Mouse (Mus musculus) spleen, postnatal 4 days (tissue): ENCODE data around the gene F2rl1.
"Not testable (repeated sequence)": the region's sequence is repeated elsewhere in the genome, so short reads cannot be mapped to it uniquely, and the experiment has no call there.

Experiments
- DNase-seq, 2 experiments: peaks; one replicate each; pipeline ENCODE4 v3.0.0; 2022; ENCODE audit warnings: low spot score in 2 of 2

Gene F2rl1

DNA sequence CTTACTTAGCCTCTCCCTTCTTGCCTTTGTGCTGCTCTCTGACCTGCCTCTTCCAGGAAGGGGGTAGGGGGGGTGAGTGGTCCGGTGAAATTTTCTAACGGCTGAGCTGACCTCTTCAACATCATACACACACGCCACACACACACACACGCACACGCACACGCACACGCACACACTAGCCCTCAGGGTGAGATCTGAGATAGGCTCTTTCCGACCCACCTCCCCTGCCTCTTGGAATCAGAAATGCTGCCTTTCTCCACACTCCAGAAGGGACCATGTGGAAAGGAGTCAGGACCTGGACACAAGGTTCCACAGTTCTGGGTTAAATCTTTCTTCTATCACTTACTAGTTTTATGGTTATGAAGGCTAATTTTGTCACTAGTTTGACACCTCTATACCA is 8.6 kb upstream of the F2rl1 start:
- no peak for DNase-seq

DNA sequence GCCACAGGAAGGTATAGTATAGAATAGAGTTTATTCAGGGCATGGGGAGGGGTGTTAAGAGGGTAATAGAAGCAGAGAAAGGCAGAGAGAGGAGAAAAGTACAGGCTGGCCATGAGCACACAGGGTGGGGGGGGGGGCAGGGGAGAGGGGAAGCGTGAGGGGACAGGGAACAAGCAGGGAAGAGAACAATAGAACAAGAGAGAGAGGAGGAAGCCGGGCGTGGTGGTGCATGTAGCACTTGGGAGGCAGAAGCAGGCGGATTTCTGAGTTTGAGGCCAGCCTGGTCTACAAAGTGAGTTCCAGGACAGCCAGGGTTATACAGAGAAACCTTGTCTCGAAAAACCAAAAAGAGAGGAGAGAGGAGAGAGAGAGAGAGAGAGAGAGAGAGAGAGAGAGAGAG is 8.1 kb upstream of the F2rl1 start:
- DNase-seq, result not testable (repeated sequence)

- no peak for DNase-seq
These were observed 6.4 kb upstream of the F2rl1 start for GRCm38 (mm10) chr13:95531273-95532045.

- no peak for DNase-seq
These were observed 4.2 kb upstream of the F2rl1 start for GRCm38 (mm10) chr13:95529246-95529645.

DNA sequence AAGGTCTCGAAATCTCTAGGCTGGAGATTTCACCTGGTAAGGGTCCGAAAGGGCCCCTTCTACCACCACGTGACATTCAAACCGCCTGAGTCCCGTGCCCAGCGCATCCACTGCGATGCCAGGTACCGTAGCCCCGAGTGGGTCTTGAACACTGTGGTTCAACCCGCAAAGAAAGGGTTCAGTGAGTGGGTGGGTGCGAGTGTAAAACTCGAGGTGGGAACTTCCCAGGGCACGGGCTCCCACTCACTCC is 678 bp downstream of the F2rl1 start:
- no peak for DNase-seq

DNA sequence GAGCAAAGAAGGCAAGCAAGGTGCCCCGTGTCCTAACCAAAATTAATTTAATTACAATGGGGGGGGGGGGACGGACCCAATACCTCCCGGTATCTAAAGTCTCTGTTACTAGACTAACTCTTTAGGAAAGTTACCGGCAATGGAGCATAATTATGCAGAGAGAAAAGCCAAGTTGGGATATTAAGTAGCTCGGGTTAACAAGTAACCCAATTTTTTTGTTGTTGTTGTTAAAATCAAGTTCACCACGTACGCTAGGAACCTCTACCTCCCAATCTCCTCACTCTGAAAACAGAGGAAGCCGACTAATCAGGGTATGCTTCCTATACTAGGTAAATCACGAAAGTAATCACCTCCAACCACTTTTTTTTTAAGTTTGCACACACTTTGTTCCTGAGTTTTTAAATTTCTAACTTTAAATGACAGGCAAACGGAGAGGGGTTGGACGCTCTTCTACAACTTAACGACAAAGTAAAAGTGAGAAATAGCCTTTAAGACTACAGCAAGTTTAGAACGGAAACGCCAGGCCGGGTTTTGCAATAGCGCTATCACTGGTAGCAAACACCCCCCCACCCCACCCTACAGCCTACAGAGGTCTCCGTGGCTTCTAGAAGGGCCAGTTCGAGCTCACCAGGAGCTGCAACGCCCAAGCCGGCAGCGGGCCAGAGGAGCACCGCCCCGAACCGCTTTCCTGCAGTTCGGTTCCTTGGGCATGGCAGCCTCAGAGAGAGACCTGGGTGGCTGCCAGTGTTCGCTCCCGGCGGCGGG is 1.2 kb downstream of the F2rl1 start:
- no peak for DNase-seq

DNA sequence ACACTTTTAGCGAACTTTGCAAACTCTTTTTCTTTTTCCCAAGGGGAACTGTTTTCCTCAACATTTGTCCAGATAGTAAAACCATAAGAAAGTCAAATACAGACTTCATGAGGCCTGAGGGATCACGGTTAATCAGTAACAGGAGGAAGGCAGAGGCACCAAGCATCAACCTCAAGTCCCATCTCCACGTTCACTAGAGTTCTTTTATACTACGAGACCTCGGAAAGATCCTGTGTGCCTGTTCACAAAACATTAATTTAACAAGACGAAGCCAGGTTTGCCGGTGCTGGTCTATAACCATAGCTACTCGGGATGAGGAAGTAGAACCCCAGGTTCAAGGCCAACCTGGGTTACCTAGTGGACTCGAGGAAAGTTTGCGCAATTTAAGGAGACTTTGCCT is 2.9 kb downstream of the F2rl1 start:
- DNase-seq, result no peak

GRCm38 (mm10) chr13:95521029-95521428 is 4.0 kb downstream of the F2rl1 start:
- DNase-seq, result no peak

GRCm38 (mm10) chr13:95514756-95515155 is 10.3 kb downstream of the F2rl1 start:
- DNase-seq, result no peak

DNA sequence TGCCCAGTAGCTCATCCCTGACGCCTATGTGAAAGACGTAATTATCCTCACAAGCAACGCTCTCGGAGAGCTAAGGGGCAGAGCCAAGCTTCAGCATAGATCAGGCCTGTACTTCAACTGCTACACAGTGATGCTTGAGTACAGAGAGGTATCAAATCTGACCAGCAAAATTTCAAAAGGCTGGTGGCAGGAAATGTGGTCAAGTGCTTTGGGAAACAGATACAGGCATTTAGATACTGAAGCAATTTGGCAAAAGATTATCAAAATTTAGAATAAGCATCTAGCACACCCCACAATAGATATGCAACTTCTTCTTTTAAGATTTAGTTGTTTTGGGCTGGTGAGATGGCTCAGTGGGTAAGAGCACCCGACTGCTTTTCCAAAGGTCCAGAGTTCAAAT is 15.0 kb downstream of the F2rl1 start:
- DNase-seq, result no peak

GRCm38 (mm10) chr13:95503279-95503917 is 21.6 kb downstream of the F2rl1 start:
- no peak for DNase-seq

- no peak for DNase-seq
These were observed 28.4 kb downstream of the F2rl1 start for GRCm38 (mm10) chr13:95496601-95497000.

- no peak for DNase-seq
These were observed 30.2 kb downstream of the F2rl1 start for GRCm38 (mm10) chr13:95494812-95495211.

- no peak for DNase-seq
These were observed 31.7 kb downstream of the F2rl1 start for GRCm38 (mm10) chr13:95493296-95493695.

- DNase-seq, result no peak
These were observed 33.7 kb downstream of the F2rl1 start for GRCm38 (mm10) chr13:95491327-95491726.

- DNase-seq, result no peak
These were observed 40.4 kb downstream of the F2rl1 start for GRCm38 (mm10) chr13:95484664-95485063.

DNA sequence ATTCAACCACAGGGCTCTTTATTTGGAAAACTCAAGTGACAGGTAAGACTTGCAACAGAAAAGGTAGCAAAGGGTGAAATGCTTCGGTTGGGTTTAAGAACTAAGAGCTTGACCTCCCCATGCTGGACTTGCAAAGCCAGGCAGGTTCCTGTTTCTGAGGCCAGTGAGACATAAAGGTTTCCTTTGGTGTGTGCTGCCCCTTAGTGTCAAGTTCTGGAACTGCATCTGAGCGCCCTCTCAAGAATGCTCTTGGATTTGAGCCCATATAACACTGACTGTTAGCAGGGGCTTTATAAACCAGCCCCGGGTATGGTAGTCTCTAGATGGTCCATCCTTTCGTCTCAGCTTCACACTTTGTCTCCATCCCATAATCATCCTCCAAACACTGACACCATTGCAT is 43.6 kb downstream of the F2rl1 start:
- DNase-seq, result peak; percentile 68 to 89

- no peak for DNase-seq
These were observed 46.2 kb downstream of the F2rl1 start, which contains the start of gene S100z for GRCm38 (mm10) chr13:95478671-95479413. Gene S100z (minus strand): TSS chr13:95478721.

DNA sequence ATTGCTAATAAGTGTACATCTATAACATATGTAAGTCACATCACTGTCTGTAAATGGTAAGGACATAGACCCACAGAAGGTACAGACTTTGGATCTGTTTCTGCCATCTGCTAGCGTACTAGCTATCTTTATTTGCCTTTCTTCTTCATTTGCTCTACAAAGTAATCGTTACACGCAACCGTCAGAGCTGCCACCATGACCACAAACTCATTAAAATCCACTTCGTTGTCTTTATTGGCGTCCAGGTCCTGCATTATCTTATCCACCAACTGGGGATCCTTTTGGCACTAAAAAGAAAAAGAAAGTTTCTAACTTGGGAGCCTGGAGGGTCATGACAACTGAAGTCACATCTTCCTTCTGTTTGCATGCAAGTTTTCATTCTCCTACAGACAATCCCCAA is 47.9 kb downstream of the F2rl1 start:
- no peak for DNase-seq

DNA sequence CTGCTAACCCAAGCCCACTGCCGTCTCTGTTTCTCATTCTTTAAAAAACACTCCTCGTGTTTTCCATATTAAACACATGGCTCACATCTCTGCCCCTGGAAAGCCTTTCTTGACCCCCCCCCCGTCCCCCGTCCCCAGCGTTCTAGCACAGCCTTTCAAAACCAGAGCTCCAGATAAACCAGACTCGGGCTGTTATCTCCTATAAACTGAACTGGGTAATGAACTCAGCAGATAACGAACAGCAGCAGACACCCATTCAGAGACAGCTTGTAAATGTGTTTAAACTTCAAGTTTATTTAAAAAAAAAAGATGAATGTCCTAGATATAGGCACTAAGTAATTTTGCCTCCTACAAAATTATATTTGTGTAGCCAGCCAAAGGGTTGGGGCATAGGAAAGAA is 49.9 kb downstream of the F2rl1 start:
- DNase-seq, result no peak

DNA sequence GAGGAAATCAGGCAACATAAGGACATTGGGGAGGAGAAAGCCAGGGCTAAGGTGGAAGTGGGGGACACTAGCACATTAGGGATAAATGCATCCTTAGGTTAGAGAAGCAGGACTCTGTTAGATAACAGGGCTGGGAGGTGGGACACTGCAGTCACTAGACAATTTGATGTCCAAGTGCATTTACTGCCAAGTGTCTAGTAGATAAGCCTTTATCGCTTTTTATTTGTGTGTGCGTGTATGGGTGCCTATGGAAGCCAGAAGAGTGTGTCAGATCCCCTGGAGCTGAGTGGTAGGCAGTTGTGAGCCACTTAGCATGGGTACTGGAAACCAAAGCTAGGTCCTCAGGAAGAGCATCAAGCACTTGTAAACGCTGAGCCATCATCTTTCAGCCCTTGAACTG is 50.7 kb downstream of the F2rl1 start:
- no peak for DNase-seq

- peak in 1 of 2 experiments; percentile 28 for DNase-seq
These were observed 54.1 kb downstream of the F2rl1 start for GRCm38 (mm10) chr13:95470970-95471369.
